Mouse (Mus musculus) limb, embryonic 15.5 days (tissue): ENCODE measurements at regions not wholly inside any gene's neighbourhood (a gene's known extent, or its start where the extent isn't known, plus 50 kb on each side); places are given as distances from the start of the nearest gene placed in this dataset.
A peak's percentile ranks its signal among the peaks of the same experiment; 100 is the strongest.

ENCODE experiments used
- ATAC-seq: fragments of 200-750 bp; cut with Nextera tagmentation; 2 replicates; pipeline ENCODE4 v1.8.0; 2017; ENCODE audit warnings: low read depth, moderate TSS enrichment; ENCODE audit not compliant: insufficient number of reproducible peaks, low FRiP score, low TSS enrichment
- H3K27ac ChIP-seq: fragments of 300-500 bp; sonication (generic); 2 replicates; pipeline ENCODE4 v1.5.1; 2015; ENCODE audit warnings: moderate library complexity, mild to moderate bottlenecking, inconsistent platforms
- H3K27me3 ChIP-seq: fragments of 300-500 bp; sonication (generic); 2 replicates; pipeline ENCODE4 v1.6.1; 2015; ENCODE audit warnings: inconsistent platforms
- H3K36me3 ChIP-seq: fragments of 300-500 bp; sonication (generic); 2 replicates; pipeline ENCODE4 v1.6.1; 2015; ENCODE audit warnings: inconsistent platforms
- H3K4me1 ChIP-seq: fragments of 300-500 bp; sonication (generic); 2 replicates; pipeline ENCODE4 v1.6.1; 2015; ENCODE audit warnings: inconsistent platforms
- H3K4me2 ChIP-seq: fragments of 300-500 bp; sonication (generic); 2 replicates; pipeline ENCODE4 v1.6.1; 2015; ENCODE audit warnings: mild to moderate bottlenecking, inconsistent platforms
- H3K4me3 ChIP-seq: fragments of 300-500 bp; sonication (generic); 2 replicates; pipeline ENCODE4 v1.5.1; 2015; ENCODE audit warnings: mild to moderate bottlenecking, inconsistent platforms
- H3K9ac ChIP-seq: fragments of 300-500 bp; sonication (generic); 2 replicates; pipeline ENCODE4 v1.6.1; 2015; ENCODE audit warnings: inconsistent platforms
- H3K9me3 ChIP-seq: fragments of 300-500 bp; sonication (generic); 2 replicates; pipeline ENCODE4 v1.6.1; 2016; ENCODE audit warnings: inconsistent platforms
- WGBS: fragments of 180-500 bp; shearing (Covaris S2); methylation state at CpG from one replicate; pipeline ENCODE4 v1.1.7; 2015; 5-methylcytosine and 5-hydroxymethylcytosine counted together

DNA sequence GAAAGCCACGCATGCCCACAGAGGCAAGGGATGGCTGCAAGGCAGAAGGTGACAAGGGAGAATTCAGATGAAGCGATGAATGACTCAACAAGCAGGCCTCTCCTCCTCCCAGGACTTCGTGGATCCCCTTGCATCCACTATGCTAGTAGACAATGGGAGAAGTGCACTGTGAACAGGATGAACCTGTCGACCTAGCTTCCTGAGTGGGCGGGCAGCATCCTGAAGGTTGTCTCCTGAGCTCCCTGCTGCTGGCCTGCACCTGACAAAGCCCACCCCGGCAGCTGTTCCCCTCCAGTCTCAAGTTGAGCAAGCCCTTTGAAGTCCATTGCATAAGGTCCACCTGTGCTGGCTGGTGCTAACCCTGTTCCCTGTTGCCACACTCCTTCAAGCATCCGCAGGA, 250.2 kb downstream of the Lmo4 start:
- H3K27me3 ChIP-seq: no peaks in the 10 kb centered on the region
- H3K9ac ChIP-seq: no peak overlapping the region

DNA sequence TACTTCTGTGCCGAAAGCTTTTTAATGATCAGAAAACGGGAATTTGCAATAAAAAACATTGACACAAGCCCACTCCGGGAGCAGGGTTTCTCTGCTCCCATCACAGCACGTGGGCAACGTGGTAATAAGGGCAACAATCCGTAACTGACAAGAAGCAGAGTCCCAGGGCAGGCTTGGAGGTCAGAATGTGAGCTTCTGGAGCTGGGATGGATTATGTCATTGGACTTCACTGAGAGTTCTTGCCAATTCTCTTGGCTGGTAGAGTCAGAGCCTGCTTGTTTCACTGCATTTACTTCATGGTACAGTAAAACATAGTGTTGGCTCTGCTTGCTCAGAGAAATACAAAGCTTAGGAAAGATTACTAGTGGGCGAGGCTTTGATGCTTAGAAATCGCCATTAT, 252.7 kb downstream of the Lmo4 start:
- Histone ChIP-seq H3K4me1 (peaks cover 12% of the 10 kb centered on the region; the same call in 1 of the 2 replicates), H3K27ac (no peak overlapping the region), H3K9me3 (no peaks in the 10 kb centered on the region), H3K9ac (no peak overlapping the region), H3K4me2 (no peak overlapping the region), H3K4me3 (no peak overlapping the region), H3K36me3 (no peaks in the 10 kb centered on the region), H3K27me3 (no peaks in the 10 kb centered on the region)
- whole genome bisulfite sequencing: 37% methylated on average over 8 of the region's 8 CpGs
- ATAC-seq: no peak

More for the DNA sequence above, 250.2 kb downstream of the Lmo4 start:
- Histone ChIP-seq H3K4me3 (no peak overlapping the region), H3K27ac (no peak overlapping the region), H3K9me3 (no peaks in the 10 kb centered on the region), H3K4me2 (no peak overlapping the region), H3K36me3 (no peaks in the 10 kb centered on the region), H3K4me1 (peaks cover 8% of the 10 kb centered on the region; the same call in 1 of the 2 replicates)
- no peak for ATAC-seq
- WGBS: 76% methylated on average over 7 of the region's 7 CpGs

DNA sequence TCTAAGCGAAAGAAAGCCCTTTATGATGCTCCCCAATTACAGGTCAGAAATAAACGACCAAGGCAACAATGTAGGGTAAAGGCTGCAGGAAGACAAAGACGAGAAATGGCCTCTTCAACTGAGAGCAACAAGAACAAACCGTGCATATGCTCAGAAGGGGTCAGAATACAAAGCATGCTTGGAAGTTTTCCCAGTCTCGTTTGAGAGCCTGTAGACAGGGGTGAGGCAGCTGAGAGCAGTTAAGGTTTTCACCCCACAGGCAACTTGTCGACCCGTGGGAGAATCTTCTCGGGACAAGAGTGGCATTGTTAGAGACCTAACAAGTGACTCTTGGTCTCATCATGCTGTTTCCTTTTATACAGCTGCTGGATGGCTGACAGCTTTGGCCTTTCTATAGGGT, 255.4 kb downstream of the Lmo4 start:
- 54% methylated on average over 8 of the region's 8 CpGs for WGBS
- Histone ChIP-seq H3K9ac (no peak overlapping the region), H3K36me3 (no peaks in the 10 kb centered on the region), H3K9me3 (no peaks in the 10 kb centered on the region), H3K4me1 (peaks cover 13% of the 10 kb centered on the region; the same call in 1 of the 2 replicates), H3K27me3 (no peaks in the 10 kb centered on the region), H3K27ac (no peak overlapping the region), H3K4me2 (no peak overlapping the region), H3K4me3 (no peak overlapping the region)
- no peak for ATAC-seq

DNA sequence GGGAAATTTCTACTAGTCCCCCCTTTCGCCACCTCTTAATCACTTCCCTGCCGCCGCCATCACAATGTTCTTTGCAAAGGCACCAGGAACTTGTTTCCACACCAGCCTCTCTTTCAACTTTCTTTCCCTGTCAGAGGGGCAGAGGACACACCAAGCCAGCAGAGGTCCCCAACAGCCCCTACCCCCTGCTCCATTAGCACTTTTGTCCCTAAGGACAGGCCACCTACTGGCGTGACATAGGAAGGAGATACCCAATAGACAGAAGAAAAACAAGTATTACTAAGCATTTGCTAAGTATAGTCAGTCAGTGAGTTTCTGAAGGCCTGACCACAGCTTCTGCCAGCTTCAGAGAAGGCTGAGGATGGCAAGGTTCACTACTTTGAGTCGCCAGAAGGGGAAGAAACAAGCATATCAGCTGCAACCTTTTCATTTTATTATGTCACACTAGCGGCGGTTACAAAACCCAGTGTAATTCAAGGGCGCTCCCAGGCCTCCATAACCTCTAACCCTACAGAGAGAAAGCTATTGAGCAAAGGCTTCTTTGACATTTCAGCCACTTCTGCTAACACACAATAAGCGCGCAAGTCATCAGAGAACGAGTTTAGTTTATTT, 255.9 kb downstream of the Lmo4 start:
- H3K36me3 ChIP-seq: no peaks in the 10 kb centered on the region
- no peaks in the 10 kb centered on the region for H3K9me3 ChIP-seq
- no peaks in the 10 kb centered on the region for H3K27me3 ChIP-seq
- 77% methylated on average over 11 of the region's 11 CpGs for WGBS
- H3K4me3 ChIP-seq: no peak overlapping the region
- H3K4me1 ChIP-seq: peaks cover 13% of the 10 kb centered on the region; the same call in 1 of the 2 replicates
- no peak overlapping the region for H3K4me2 ChIP-seq
- H3K27ac ChIP-seq: no peak overlapping the region
- H3K9ac ChIP-seq: no peak overlapping the region
- ATAC-seq: no peak

DNA sequence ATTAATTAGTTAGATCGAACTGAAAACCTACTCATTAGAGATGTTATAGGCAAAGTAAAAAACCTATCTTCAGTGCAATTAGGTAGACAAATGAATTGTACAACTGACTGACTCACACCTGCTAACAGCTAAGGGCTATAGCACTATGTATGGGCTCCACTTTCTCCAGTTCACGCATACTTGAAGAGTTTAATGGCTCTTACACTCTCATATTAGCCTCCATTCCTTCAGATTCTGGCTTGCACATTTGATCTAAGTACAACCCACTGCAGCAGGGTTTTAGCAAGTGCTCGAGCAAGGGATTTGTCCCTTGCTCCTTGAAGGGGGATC, 257.1 kb downstream of the Lmo4 start:
- H3K27ac ChIP-seq: no peak overlapping the region
- H3K36me3 ChIP-seq: no peaks in the 10 kb centered on the region
- no peaks in the 10 kb centered on the region for H3K9me3 ChIP-seq
- H3K9ac ChIP-seq: no peak overlapping the region
- WGBS: 40% methylated on average over 3 of the region's 3 CpGs
- H3K4me1 ChIP-seq: peaks cover 13% of the 10 kb centered on the region; the same call in 1 of the 2 replicates
- no peaks in the 10 kb centered on the region for H3K27me3 ChIP-seq
- ATAC-seq: no peak
- no peak overlapping the region for H3K4me3 ChIP-seq
- H3K4me2 ChIP-seq: no peak overlapping the region

DNA sequence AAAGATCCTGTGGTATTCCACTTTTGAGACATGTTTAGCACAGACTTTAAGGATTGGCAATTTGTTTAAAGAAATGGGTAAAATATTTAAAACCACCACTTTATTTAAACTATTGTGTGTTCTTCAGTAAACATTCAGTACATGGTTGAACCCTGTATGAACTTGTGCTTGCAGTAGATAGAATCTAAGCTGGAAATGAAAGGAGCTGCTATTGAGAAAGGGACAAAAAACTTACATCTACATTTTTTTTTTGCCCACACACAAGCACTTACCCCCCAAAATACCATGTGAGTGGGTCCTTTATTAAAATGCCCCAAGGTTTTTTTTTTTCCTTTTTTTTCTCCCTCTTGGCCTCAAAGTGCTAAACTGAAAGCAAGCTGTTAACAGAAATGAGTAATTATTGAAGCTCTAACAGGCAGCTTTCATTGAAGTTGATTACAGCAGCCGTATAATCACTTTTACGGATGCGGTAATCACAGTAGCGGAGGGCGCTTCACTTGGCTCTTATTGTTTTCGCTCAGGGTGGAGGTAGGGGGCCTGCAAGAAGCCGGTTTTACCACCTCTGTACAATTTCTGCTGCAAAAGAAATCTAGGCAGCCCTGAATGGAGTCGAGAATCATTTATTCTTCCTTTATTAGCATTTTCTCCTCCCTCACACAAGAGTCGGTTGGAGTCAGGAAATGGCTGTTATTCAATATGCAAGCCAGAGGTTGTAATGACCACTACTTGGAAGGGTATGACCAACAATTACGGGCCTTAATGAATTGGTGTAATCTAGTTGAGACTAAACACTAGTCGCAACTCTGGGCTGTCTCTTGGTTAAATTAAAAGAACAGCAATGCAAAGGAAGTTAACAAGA, 257.7 kb downstream of the Lmo4 start:
- 24% methylated on average over 11 of the region's 11 CpGs for WGBS
- Histone ChIP-seq H3K27ac (no peak overlapping the region), H3K4me2 (no peak overlapping the region), H3K27me3 (no peaks in the 10 kb centered on the region), H3K4me1 (peaks cover 10% of the 10 kb centered on the region; the same call in 1 of the 2 replicates), H3K36me3 (no peaks in the 10 kb centered on the region), H3K9ac (no peak overlapping the region), H3K9me3 (no peaks in the 10 kb centered on the region), H3K4me3 (no peak overlapping the region)
- ATAC-seq: no peak

DNA sequence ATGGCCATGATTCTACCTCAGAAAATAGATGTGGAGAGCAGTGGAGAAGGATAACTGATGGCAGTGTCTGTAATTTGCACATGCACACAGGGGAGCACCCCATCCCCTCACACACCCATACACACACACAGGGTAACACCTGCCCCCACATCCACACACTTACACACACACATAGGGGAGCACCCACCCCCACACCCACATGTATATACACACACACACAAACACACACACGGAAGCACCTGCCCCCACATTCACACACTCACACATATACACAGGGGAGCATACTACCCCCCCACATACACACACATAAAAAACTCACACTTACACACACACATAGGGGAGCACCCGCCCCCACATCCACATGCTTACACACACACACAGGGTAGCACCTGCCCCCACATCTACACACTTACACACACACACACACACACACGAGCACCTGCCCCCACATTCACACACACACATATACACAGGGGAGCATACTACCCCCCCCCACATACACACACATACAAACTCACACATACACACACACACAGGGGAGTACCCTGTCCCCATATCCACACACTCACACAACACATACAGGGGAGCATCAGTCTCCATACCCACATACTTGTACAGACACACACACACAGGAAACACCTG, 265.8 kb downstream of the Lmo4 start:
- peak; percentile 65; the same call in 1 of the 2 replicates for ATAC-seq
- WGBS: 92% methylated on average over 3 of the region's 3 CpGs

DNA sequence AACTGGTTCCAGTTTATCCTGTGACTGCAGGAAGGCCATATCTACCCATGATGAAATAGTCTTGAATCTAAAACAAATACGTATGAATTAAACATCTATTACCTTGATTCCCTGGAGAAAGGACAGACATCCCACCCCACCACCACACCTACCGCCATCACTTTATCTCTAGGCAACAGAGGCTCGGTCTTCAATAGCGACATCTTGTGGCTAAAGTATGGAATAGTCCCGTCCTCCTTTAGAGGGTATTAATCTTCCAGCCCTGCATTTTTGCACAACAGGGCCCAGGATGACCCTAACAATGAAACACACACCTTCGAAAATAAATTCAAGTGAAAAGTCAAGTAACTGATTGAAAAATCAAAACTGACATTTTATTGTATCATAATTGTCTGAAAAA, 279.7 kb downstream of the Lmo4 start:
- H3K9ac ChIP-seq: no peak overlapping the region
- no peak overlapping the region for H3K4me3 ChIP-seq
- H3K4me2 ChIP-seq: no peak overlapping the region
- no peaks in the 10 kb centered on the region for H3K36me3 ChIP-seq
- no peaks in the 10 kb centered on the region for H3K4me1 ChIP-seq
- H3K27me3 ChIP-seq: no peaks in the 10 kb centered on the region
- ATAC-seq: no peak
- no peaks in the 10 kb centered on the region for H3K9me3 ChIP-seq
- WGBS: 60% methylated on average over 6 of the region's 6 CpGs
- no peak overlapping the region for H3K27ac ChIP-seq

More for the DNA sequence above, 265.8 kb downstream of the Lmo4 start:
- H3K4me1 ChIP-seq: no peaks in the 10 kb centered on the region
- no peaks in the 10 kb centered on the region for H3K36me3 ChIP-seq
- no peak overlapping the region for H3K9ac ChIP-seq
- no peaks in the 10 kb centered on the region for H3K27me3 ChIP-seq
- H3K4me3 ChIP-seq: no peak overlapping the region
- H3K27ac ChIP-seq: no peak overlapping the region
- H3K9me3 ChIP-seq: no peaks in the 10 kb centered on the region
- no peak overlapping the region for H3K4me2 ChIP-seq

DNA sequence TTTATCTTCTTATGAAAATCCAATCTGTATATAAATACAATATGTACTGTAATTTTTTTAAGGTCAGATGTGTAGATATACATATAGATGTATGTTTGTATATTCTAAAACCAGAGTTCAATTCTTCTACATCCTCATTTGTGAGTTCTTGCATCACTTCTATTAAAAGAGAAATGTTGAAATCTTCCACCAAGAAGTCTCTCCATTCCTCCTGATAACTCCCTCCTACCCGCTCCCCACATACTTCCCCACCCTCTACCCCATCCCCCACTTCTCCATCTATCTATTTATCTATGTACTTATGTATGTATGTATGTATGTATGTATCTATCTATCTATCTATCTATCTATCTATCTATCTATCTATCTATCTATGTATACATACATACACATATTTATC, 285.3 kb downstream of the Lmo4 start:
- no peaks in the 10 kb centered on the region for H3K9me3 ChIP-seq
- no peaks in the 10 kb centered on the region for H3K4me1 ChIP-seq
- no peak overlapping the region for H3K4me2 ChIP-seq
- H3K36me3 ChIP-seq: no peaks in the 10 kb centered on the region
- no peak overlapping the region for H3K4me3 ChIP-seq
- no peak overlapping the region for H3K27ac ChIP-seq
- no peak overlapping the region for H3K9ac ChIP-seq
- no peak for ATAC-seq
- WGBS: 97% methylated on average over 1 of the region's 1 CpGs
- H3K27me3 ChIP-seq: no peaks in the 10 kb centered on the region

DNA sequence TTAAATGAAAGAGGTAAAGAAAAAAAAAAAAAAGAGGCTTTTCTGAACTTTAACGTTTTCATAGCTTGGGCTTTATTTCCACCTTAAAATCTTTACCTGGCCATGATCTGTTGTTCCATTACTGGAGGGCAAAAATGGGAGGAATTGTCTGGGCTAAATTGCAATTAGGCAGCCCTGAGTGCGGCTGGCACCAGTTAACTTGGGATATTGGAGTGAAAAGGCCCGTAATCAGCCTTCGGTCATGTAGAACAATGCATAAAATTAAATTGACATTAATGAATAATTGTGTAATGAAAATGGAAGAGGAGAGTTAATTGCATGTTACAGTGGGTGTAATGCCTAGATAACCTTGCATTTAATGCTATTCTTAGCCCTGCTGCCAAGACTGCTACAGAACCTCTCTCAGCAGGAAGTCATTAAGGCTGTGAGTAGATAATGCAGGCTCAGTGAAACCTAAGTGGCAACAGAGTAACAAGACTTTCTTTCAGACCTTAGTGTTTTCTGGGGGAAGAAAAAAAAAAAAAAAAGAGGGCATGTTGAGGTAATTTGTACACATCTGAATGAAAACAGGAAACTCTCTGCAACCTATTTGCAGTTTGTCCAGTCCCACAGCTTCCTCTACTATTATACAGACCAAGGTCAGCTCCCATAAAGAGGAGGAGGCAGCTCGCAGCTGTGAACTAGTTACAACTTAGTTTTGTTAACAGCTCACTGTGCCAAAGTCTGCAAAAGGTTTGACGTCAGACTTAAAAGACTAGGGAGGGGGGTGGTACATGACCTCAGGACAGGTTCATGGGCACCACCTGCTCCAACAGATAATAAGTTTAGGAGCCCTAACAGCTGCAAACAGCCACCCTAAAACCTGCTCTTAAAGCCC, 290.4 kb downstream of the Lmo4 start:
- Histone ChIP-seq H3K27ac (no peak overlapping the region), H3K9ac (no peak overlapping the region), H3K4me2 (no peak overlapping the region), H3K4me3 (no peak overlapping the region), H3K36me3 (no peaks in the 10 kb centered on the region), H3K4me1 (peaks cover 16% of the 10 kb centered on the region), H3K9me3 (no peaks in the 10 kb centered on the region), H3K27me3 (no peaks in the 10 kb centered on the region)
- no peak for ATAC-seq
- WGBS: 24% methylated on average over 6 of the region's 6 CpGs

DNA sequence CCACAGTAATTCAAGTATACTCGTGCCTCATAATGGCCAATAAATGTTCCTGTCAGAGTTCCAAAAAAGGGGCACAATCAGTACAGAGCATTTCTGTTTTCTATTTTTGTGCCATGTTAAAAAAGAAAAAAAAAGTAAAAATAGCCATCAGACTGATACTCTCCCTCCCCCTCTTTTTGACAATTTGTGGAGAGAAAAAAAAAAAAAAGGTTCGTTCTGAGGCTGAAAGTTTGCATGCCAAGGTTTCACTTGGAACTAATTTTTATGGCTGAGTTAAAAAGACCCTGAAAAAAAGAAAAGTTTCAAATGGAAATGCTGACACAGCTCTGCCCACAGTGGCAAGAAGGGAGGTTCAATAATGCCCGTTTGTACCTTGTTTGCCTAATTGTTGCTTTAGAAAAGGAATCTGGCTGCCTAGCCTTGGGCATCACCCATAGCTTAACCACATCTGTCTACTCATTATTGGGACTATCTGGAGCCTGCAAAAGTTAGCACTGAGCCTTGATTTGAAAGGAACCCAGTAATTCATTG, 291.9 kb downstream of the Lmo4 start:
- Histone ChIP-seq H3K4me3 (no peak overlapping the region), H3K4me1 (peaks cover 16% of the 10 kb centered on the region), H3K36me3 (no peaks in the 10 kb centered on the region), H3K9ac (no peak overlapping the region), H3K27ac (no peak overlapping the region; the same call in 1 of the 2 replicates), H3K27me3 (no peaks in the 10 kb centered on the region), H3K9me3 (no peaks in the 10 kb centered on the region), H3K4me2 (peak overlapping the region; percentile 19; the same call in 1 of the 2 replicates)
- no peak for ATAC-seq
- WGBS: 19% methylated on average over 3 of the region's 3 CpGs
